16 mouse cellular contexts compared by ENCODE assay signal in genomic region chr14:73116301-73116700, GRCm38 (mm10). TPM values are rescaled to one million over a fixed set of nuclear protein-coding genes. Genes with fewer than 3 reads are reported as not detected.
A peak's percentile ranks its signal among the peaks of the same experiment; 100 is the strongest.
DNase-seq lines count a peak whose midpoint lies in the region; ATAC-seq and TF ChIP-seq lines count a peak whose summit lies in the region.
"Had no signal": no experiment of that assay in that cellular context is flagged by ENCODE, and none has a peak within 500 bp of the region (broad histone marks: within the 10 kb centered on the region; RNA-seq: fewer than 3 reads in every experiment).

No protein-coding gene starts in this region.

- H3K4me1 ChIP-seq in forebrain, embryonic 10.5 days = peaks cover 21% of the 10 kb centered on the region
- H3K4me1 ChIP-seq in forebrain, embryonic 12.5 days = peaks cover 16% of the 10 kb centered on the region
- H3K4me1 ChIP-seq in embryonic facial prominence, embryonic 13.5 days = peaks cover 37% of the 10 kb centered on the region
- peaks cover 17% of the 10 kb centered on the region for H3K4me1 ChIP-seq in small intestine, adult 2 months (ENCODE audit: control insufficient read depth, insufficient read depth, insufficient read length, low read length)
- no peaks in the 10 kb centered on the region for H3K4me1 ChIP-seq in midbrain, embryonic 15.5 days
- H3K4me1 ChIP-seq: lung, embryonic 15.5 days had no signal

- no peak overlapping the region for H3K9ac ChIP-seq in forebrain, embryonic 12.5 days
- no peak overlapping the region for H3K9ac ChIP-seq in embryonic facial prominence, embryonic 13.5 days
- H3K9ac ChIP-seq in midbrain, embryonic 15.5 days = no peak overlapping the region
- H3K9ac ChIP-seq: heart, embryonic 12.5 days; hindbrain, embryonic 13.5 days; limb, embryonic 15.5 days had no signal

- H3K4me3 ChIP-seq in forebrain, embryonic 10.5 days = no peak overlapping the region
- no peak overlapping the region for H3K4me3 ChIP-seq in forebrain, embryonic 12.5 days (replicated peaks)
- no peak overlapping the region for H3K4me3 ChIP-seq in embryonic facial prominence, embryonic 13.5 days
- no peak overlapping the region for H3K4me3 ChIP-seq in small intestine, adult 2 months (ENCODE audit: low read depth, low read length)
- H3K4me3 ChIP-seq in midbrain, embryonic 15.5 days = no peak overlapping the region
- H3K4me3 ChIP-seq: heart, embryonic 12.5 days; hindbrain, embryonic 13.5 days; midbrain, embryonic 10.5 days had no signal

- no peak for TF ChIP-seq POLR2A in small intestine, adult 2 months (IDR thresholded peaks at IDR 0.05; ENCODE audit: low read depth, low read length)

- H3K27ac ChIP-seq in forebrain, embryonic 10.5 days = no peak overlapping the region
- no peak overlapping the region for H3K27ac ChIP-seq in forebrain, embryonic 12.5 days
- H3K27ac ChIP-seq in embryonic facial prominence, embryonic 13.5 days = peak overlapping the region; percentile 62
- 0 out of 2 replicates have a peak overlapping the region, but pooled peaks have one; percentile 38 for H3K27ac ChIP-seq in small intestine, adult 2 months (ENCODE audit: insufficient read depth, low read depth, low read length)
- no peak overlapping the region for H3K27ac ChIP-seq in midbrain, embryonic 15.5 days
- H3K27ac ChIP-seq: hindbrain, embryonic 13.5 days; limb, embryonic 15.5 days; lung, embryonic 15.5 days; midbrain, embryonic 10.5 days had no signal

- no peaks in the 10 kb centered on the region for H3K9me3 ChIP-seq in forebrain, embryonic 10.5 days
- H3K9me3 ChIP-seq in forebrain, embryonic 12.5 days = no peaks in the 10 kb centered on the region
- no peaks in the 10 kb centered on the region for H3K9me3 ChIP-seq in embryonic facial prominence, embryonic 13.5 days
- H3K9me3 ChIP-seq in midbrain, embryonic 15.5 days = no peaks in the 10 kb centered on the region
- H3K9me3 ChIP-seq: hindbrain, embryonic 13.5 days; limb, embryonic 15.5 days; lung, embryonic 15.5 days; midbrain, embryonic 10.5 days had no signal

- ATAC-seq in forebrain, embryonic 12.5 days (ENCODE audit: low FRiP score) = no peak
- no peak for ATAC-seq in embryonic facial prominence, embryonic 13.5 days (ENCODE audit: insufficient number of reproducible peaks, insufficient read depth, low FRiP score, low TSS enrichment, low read depth)
- ATAC-seq in midbrain, embryonic 15.5 days (replicated peaks) = no peak
- ATAC-seq: forebrain, embryonic 16.5 days; intestine, postnatal 0 days had no signal

- H3K27me3 ChIP-seq in forebrain, embryonic 10.5 days (ENCODE audit: poor library complexity, severe bottlenecking) = no peaks in the 10 kb centered on the region
- no peaks in the 10 kb centered on the region for H3K27me3 ChIP-seq in forebrain, embryonic 12.5 days
- no peaks in the 10 kb centered on the region for H3K27me3 ChIP-seq in embryonic facial prominence, embryonic 13.5 days
- H3K27me3 ChIP-seq in small intestine, adult 2 months (ENCODE audit: control insufficient read depth, insufficient read depth, low read length) = no peaks in the 10 kb centered on the region
- no peaks in the 10 kb centered on the region for H3K27me3 ChIP-seq in midbrain, embryonic 15.5 days (replicated peaks)
- H3K27me3 ChIP-seq: heart, embryonic 12.5 days; hindbrain, embryonic 13.5 days; limb, embryonic 15.5 days; lung, embryonic 15.5 days had no signal

- WGBS in forebrain, embryonic 10.5 days = 74% methylated on average over 2 of the region's 2 CpGs
- WGBS in forebrain, embryonic 12.5 days = 81% methylated on average over 2 of the region's 2 CpGs
- 59% methylated on average over 2 of the region's 2 CpGs for WGBS in embryonic facial prominence, embryonic 13.5 days
- WGBS in small intestine, adult 2 months = 58% methylated on average over 2 of the region's 2 CpGs
- WGBS in midbrain, embryonic 15.5 days = 59% methylated on average over 2 of the region's 2 CpGs

- no peak for TF ChIP-seq CTCF in small intestine, adult 2 months (IDR thresholded peaks at IDR 0.05; ENCODE audit: extremely low read depth, insufficient read length, insufficient replicate concordance, low read depth, low read length)

- no peak overlapping the region for H3K4me2 ChIP-seq in forebrain, embryonic 12.5 days
- peak overlapping the region; percentile 52; the same call in 1 of the 2 replicates for H3K4me2 ChIP-seq in embryonic facial prominence, embryonic 13.5 days
- H3K4me2 ChIP-seq in midbrain, embryonic 15.5 days = no peak overlapping the region
- H3K4me2 ChIP-seq: hindbrain, embryonic 13.5 days had no signal

- H3K36me3 ChIP-seq in forebrain, embryonic 10.5 days (replicated peaks) = no peaks in the 10 kb centered on the region
- H3K36me3 ChIP-seq in forebrain, embryonic 12.5 days (replicated peaks) = no peaks in the 10 kb centered on the region
- no peaks in the 10 kb centered on the region for H3K36me3 ChIP-seq in embryonic facial prominence, embryonic 13.5 days
- no peaks in the 10 kb centered on the region for H3K36me3 ChIP-seq in small intestine, adult 2 months (ENCODE audit: control insufficient read depth, insufficient read depth, low read length)
- H3K36me3 ChIP-seq in midbrain, embryonic 15.5 days (replicated peaks) = no peaks in the 10 kb centered on the region
- H3K36me3 ChIP-seq: heart, embryonic 12.5 days; hindbrain, embryonic 13.5 days; limb, embryonic 15.5 days; lung, embryonic 15.5 days; midbrain, embryonic 10.5 days had no signal

- DNase-seq in forebrain, embryonic 10.5 days (ENCODE audit: extremely low spot score, low spot score) = peak; percentile 12
- DNase-seq in 416B (ENCODE audit: low read depth) = peak; percentile 47
- DNase-seq in urinary bladder, postnatal 36 days (ENCODE audit: low spot score in 2 of 2) = no peak
- no peak for DNase-seq in left cerebral cortex, adult 8-10 months (ENCODE audit: low spot score in 2 of 2)
- DNase-seq: cerebellum, adult 8-10 months had no signal

RNA-seq across cellular contexts. Expression of gene Rcbtb2, which starts 6.5 kb away (rescaled TPM):
- 165 and 168 TPM in 2 replicates for polyA plus RNA-seq in forebrain, embryonic 10.5 days (2016; fragmentation: Nextera tagmentation; extraction: Ambion mirVana)
- 118 and 136 TPM in 2 replicates for polyA plus RNA-seq in forebrain, embryonic 12.5 days (2016; fragmentation: Nextera tagmentation; extraction: Ambion mirVana)
- polyA plus RNA-seq in embryonic facial prominence, embryonic 13.5 days (2015; fragmentation: Nextera tagmentation; extraction: Ambion mirVana) = 122 and 131 TPM in 2 replicates
- 6.4 and 10.1 TPM in 2 replicates for polyA plus RNA-seq in small intestine, adult 2 months (2012; rRNA removed)
- total RNA-seq in left cerebral cortex, adult 8-10 months (2022) = 10 to 100 TPM; 19.7 to 25.8 (median 23.6) TPM
- 60.3 and 68.6 TPM in 2 replicates for polyA plus RNA-seq in midbrain, embryonic 15.5 days (2015; fragmentation: Nextera tagmentation; extraction: Ambion mirVana)

Comparison
In these comparisons a context has a peak if more than half of its experiments do, and no peak if none do; other contexts are left out.
1. DNase-seq: peak in forebrain, embryonic 10.5 days (single experiment) and 416B (single experiment); none in urinary bladder, postnatal 36 days (0 of 2) and left cerebral cortex, adult 8-10 months (0 of 2).
2. H3K27ac ChIP-seq: peak in embryonic facial prominence, embryonic 13.5 days (single experiment) and small intestine, adult 2 months (single experiment); none in forebrain, embryonic 10.5 days (single experiment), forebrain, embryonic 12.5 days (single experiment) and midbrain, embryonic 15.5 days (single experiment).